Mouse (Mus musculus) cerebellum, postnatal 36 days (tissue): ENCODE results near the gene Dusp13.

Experiments
- DNase-seq, 2 experiments: peaks; one replicate each; pipeline ENCODE4 v3.0.0; 2021 to 2022; ENCODE audit warnings: mixed read lengths in 2 of 2

The Dusp13 gene

GRCm38 (mm10) chr14:21696186-21696830 lies 54.7 kb downstream of the Dusp13 start:
- DNase-seq: no peak

GRCm38 (mm10) chr14:21695020-21695419 lies 56.0 kb downstream of the Dusp13 start:
- no peak for DNase-seq

DNA sequence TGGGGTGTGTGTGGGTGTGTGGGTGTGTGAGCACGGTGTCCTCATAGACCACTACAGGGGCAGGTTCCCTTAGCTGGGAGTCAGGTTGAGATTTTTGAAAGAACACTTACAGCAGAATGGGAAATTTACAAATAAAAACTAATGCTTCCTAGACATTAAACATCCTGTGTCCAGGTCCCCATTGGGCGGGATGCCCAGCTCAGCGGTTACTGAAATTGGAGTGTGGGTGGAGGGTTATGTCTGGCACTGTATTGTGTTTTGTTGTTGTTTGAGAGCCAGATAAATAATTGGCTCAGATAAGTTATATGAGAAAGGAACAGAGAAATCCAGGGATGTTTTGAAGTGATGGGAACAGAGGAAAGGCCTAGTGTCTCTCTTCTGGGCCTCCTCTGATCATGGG lies 59.9 kb downstream of the Dusp13 start:
- no peak for DNase-seq

GRCm38 (mm10) chr14:21686376-21687279 lies 64.4 kb downstream of the Dusp13 start:
- no peak for DNase-seq

GRCm38 (mm10) chr14:21685411-21686146 lies 65.4 kb downstream of the Dusp13 start:
- DNase-seq: no peak

DNA sequence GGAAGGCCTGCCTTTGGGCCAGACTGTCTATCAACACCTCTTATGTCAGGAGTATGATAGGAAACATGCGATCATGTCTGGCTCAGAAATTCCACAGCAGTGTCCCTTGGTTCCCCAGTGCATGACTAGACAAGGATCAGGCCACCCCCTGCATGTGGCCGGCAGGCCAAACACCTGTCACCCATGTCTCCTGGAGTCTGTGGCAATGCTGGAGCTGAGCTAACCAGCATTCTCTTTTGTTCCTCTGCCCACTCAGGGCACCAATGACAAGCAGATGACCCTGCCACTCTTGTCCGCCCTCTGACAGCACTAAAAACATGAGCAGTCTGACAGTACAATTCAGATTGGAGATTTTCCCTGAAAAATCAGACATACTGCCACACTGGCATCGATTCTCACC lies 67.1 kb downstream of the Dusp13 start:
- DNase-seq: no peak
